Mouse (Mus musculus): ENCODE measurements around the gene Rpa1.

DNA sequence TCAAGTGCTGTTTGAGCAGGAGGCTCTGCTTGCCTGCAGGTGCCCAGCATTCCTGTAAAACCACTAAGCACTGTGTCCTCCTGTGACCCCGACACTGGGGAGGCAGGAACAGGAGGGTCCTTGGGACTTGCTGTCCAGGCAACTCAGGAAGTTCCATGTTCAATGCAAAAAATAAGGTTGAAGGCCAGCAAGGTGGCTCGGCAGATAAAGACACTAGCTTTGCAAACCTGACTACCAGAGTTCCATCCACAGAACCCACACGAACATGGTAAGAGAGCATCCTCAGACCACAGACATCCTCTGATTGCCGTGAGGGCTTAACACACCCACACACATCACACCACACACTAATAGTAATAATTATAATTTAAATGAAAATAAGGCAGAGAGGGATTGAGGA lies 78.9 kb downstream of the Rpa1 start:
- TF ChIP-seq POLR2A (IDR thresholded peaks at IDR 0.05; ENCODE audit: borderline replicate concordance, low read depth, low read length) (no peak), CTCF (IDR thresholded peaks at IDR 0.05; ENCODE audit: low read depth, low read length) (no peak)

Measured in bone marrow macrophage, adult 2 months (primary cell).